Comparison of ENCODE assay signal across 9 mouse cellular contexts in genomic region chr11:120493351-120493750, GRCm38 (mm10). TPM values are rescaled to one million over a fixed set of nuclear protein-coding genes. Genes with fewer than 3 reads are reported as not detected.
A peak's percentile ranks its signal among the peaks of the same experiment; 100 is the strongest.
DNase-seq lines count a peak whose midpoint lies in the region; ATAC-seq lines count a peak whose summit lies in the region.
"Had no signal": no experiment of that assay in that cellular context is flagged by ENCODE, and none has a peak within 500 bp of the region (broad histone marks: within the 10 kb centered on the region; RNA-seq: fewer than 3 reads in every experiment).

No protein-coding gene starts in this region.

- H3K9me3 ChIP-seq in heart, embryonic 16.5 days (replicated peaks; ENCODE audit: control insufficient read depth, low read length): no peaks in the 10 kb centered on the region
- no peaks in the 10 kb centered on the region for H3K9me3 ChIP-seq in forebrain, embryonic 15.5 days
- no peaks in the 10 kb centered on the region for H3K9me3 ChIP-seq in limb, embryonic 10.5 days (replicated peaks)
- no peaks in the 10 kb centered on the region for H3K9me3 ChIP-seq in neural tube, embryonic 13.5 days

- peaks cover 27% of the 10 kb centered on the region for H3K36me3 ChIP-seq in heart, embryonic 16.5 days (ENCODE audit: control insufficient read depth, insufficient read depth)
- peaks cover 24% of the 10 kb centered on the region for H3K36me3 ChIP-seq in forebrain, embryonic 15.5 days
- H3K36me3 ChIP-seq in limb, embryonic 10.5 days: peaks cover 72% of the 10 kb centered on the region
- peaks cover 47% of the 10 kb centered on the region for H3K36me3 ChIP-seq in neural tube, embryonic 13.5 days

- ATAC-seq in heart, embryonic 16.5 days (replicated peaks; ENCODE audit: extremely low read depth, insufficient read depth, low FRiP score): no peak
- ATAC-seq in forebrain, embryonic 15.5 days (replicated peaks): no peak
- no peak for ATAC-seq in neural tube, embryonic 13.5 days (ENCODE audit: low read depth)
- ATAC-seq: inflammation-experienced regulatory T-cells, adult 6 months had no signal

- WGBS in heart, embryonic 16.5 days: 59% methylated on average over 3 of the region's 3 CpGs
- 40% methylated on average over 3 of the region's 3 CpGs for WGBS in forebrain, embryonic 15.5 days
- WGBS in limb, embryonic 10.5 days: 81% methylated on average over 3 of the region's 3 CpGs
- 59% methylated on average over 3 of the region's 3 CpGs for WGBS in neural tube, embryonic 13.5 days

- DNase-seq in heart, adult 18-20 months: no peak
- DNase-seq in limb, embryonic 10.5 days (ENCODE audit: low spot score): no peak
- no peak for DNase-seq in thymus, postnatal 14 days
- DNase-seq in right cerebral cortex, postnatal 36 days (ENCODE audit: low spot score in 2 of 2): no peak
- no peak for DNase-seq in right cerebral cortex, postnatal 10 days (ENCODE audit: low spot score in 2 of 2)

- H3K9ac ChIP-seq in heart, embryonic 16.5 days (ENCODE audit: low read length): peak overlapping the region; percentile 83
- peak overlapping the region; percentile 78; the same call in 1 of the 2 replicates for H3K9ac ChIP-seq in forebrain, embryonic 15.5 days (replicated peaks)
- H3K9ac ChIP-seq in neural tube, embryonic 13.5 days: peak overlapping the region; percentile 84

- H3K4me3 ChIP-seq in heart, embryonic 16.5 days (ENCODE audit: low read length): peak overlapping the region; percentile 83
- H3K4me3 ChIP-seq in forebrain, embryonic 15.5 days: peak overlapping the region; percentile 80
- peak overlapping the region; percentile 97 for H3K4me3 ChIP-seq in limb, embryonic 10.5 days
- peak overlapping the region; percentile 88 for H3K4me3 ChIP-seq in neural tube, embryonic 13.5 days

- peak overlapping the region; percentile 82; the same call in 1 of the 2 replicates for H3K27ac ChIP-seq in heart, embryonic 16.5 days (ENCODE audit: low read length)
- peak overlapping the region; percentile 42 for H3K27ac ChIP-seq in forebrain, embryonic 15.5 days (replicated peaks)
- H3K27ac ChIP-seq in limb, embryonic 10.5 days: peak overlapping the region; percentile 90
- H3K27ac ChIP-seq in neural tube, embryonic 13.5 days (replicated peaks): peak overlapping the region; percentile 83

- no peaks in the 10 kb centered on the region for H3K27me3 ChIP-seq in heart, embryonic 16.5 days (ENCODE audit: control insufficient read depth, insufficient read depth, low read length)
- H3K27me3 ChIP-seq in forebrain, embryonic 15.5 days: no peaks in the 10 kb centered on the region
- no peaks in the 10 kb centered on the region for H3K27me3 ChIP-seq in limb, embryonic 10.5 days (ENCODE audit: low read depth, poor library complexity, severe bottlenecking)
- no peaks in the 10 kb centered on the region for H3K27me3 ChIP-seq in neural tube, embryonic 13.5 days

- peaks cover 24% of the 10 kb centered on the region for H3K4me1 ChIP-seq in heart, embryonic 16.5 days (ENCODE audit: control insufficient read depth, insufficient read depth, low read length)
- H3K4me1 ChIP-seq in forebrain, embryonic 15.5 days: peaks cover 31% of the 10 kb centered on the region
- H3K4me1 ChIP-seq in limb, embryonic 10.5 days: peaks cover 51% of the 10 kb centered on the region
- peaks cover 39% of the 10 kb centered on the region for H3K4me1 ChIP-seq in neural tube, embryonic 13.5 days (replicated peaks)

- H3K4me2 ChIP-seq in heart, embryonic 16.5 days (ENCODE audit: low read depth, low read length): peak overlapping the region; percentile 89
- H3K4me2 ChIP-seq in forebrain, embryonic 15.5 days (replicated peaks): peak overlapping the region; percentile 97
- peak overlapping the region; percentile 87 for H3K4me2 ChIP-seq in neural tube, embryonic 13.5 days

RNA-seq across cellular contexts. Expression of gene Slc25a10, which starts 1.7 kb away (rescaled TPM):
- 39.6 and 43.9 TPM in 2 replicates for polyA plus RNA-seq in heart, embryonic 16.5 days (2015; fragmentation: Nextera tagmentation; extraction: Ambion mirVana)
- 10 to 100 TPM; 15.4 to 15.9 TPM for total RNA-seq in heart, adult 18-20 months (2021)
- polyA plus RNA-seq in forebrain, embryonic 15.5 days (2015; fragmentation: Nextera tagmentation; extraction: Ambion mirVana): 27.0 and 32.9 TPM in 2 replicates
- polyA plus RNA-seq in limb, embryonic 10.5 days (2016; fragmentation: Nextera tagmentation; extraction: Ambion mirVana): 69.0 and 71.8 TPM in 2 replicates
- 29.3 and 31.1 TPM in 2 replicates for polyA plus RNA-seq in neural tube, embryonic 13.5 days (2015; fragmentation: Nextera tagmentation; extraction: Ambion mirVana)

RNA-seq across cellular contexts. Expression of gene Mrpl12, which starts 8.9 kb away (rescaled TPM):
- 247 and 252 TPM in 2 replicates for polyA plus RNA-seq in heart, embryonic 16.5 days (2015; fragmentation: Nextera tagmentation; extraction: Ambion mirVana)
- 100 to 1,000 TPM; 245 to 267 TPM for total RNA-seq in heart, adult 18-20 months (2021)
- 111 and 113 TPM in 2 replicates for polyA plus RNA-seq in forebrain, embryonic 15.5 days (2015; fragmentation: Nextera tagmentation; extraction: Ambion mirVana)
- polyA plus RNA-seq in limb, embryonic 10.5 days (2016; fragmentation: Nextera tagmentation; extraction: Ambion mirVana): 187 and 250 TPM in 2 replicates
- polyA plus RNA-seq in neural tube, embryonic 13.5 days (2015; fragmentation: Nextera tagmentation; extraction: Ambion mirVana): 123 and 124 TPM in 2 replicates

RNA-seq across cellular contexts. Expression of gene Arl16, which starts 25.9 kb away (rescaled TPM):
- 33.6 and 34.2 TPM in 2 replicates for polyA plus RNA-seq in heart, embryonic 16.5 days (2015; fragmentation: Nextera tagmentation; extraction: Ambion mirVana)
- total RNA-seq in heart, adult 18-20 months (2021): 10 to 100 TPM; 10.1 to 12.0 TPM
- polyA plus RNA-seq in forebrain, embryonic 15.5 days (2015; fragmentation: Nextera tagmentation; extraction: Ambion mirVana): 49.1 and 50.8 TPM in 2 replicates
- 54.2 and 65.6 TPM in 2 replicates for polyA plus RNA-seq in limb, embryonic 10.5 days (2016; fragmentation: Nextera tagmentation; extraction: Ambion mirVana)
- polyA plus RNA-seq in neural tube, embryonic 13.5 days (2015; fragmentation: Nextera tagmentation; extraction: Ambion mirVana): 64.8 and 70.8 TPM in 2 replicates

RNA-seq across cellular contexts. Expression of gene Ccdc137, which starts 35.4 kb away (rescaled TPM):
- polyA plus RNA-seq in heart, embryonic 16.5 days (2015; fragmentation: Nextera tagmentation; extraction: Ambion mirVana): 25.4 and 27.4 TPM in 2 replicates
- total RNA-seq in heart, adult 18-20 months (2021): 1 to 10 TPM; 6.0 to 7.3 TPM
- 25.2 and 29.9 TPM in 2 replicates for polyA plus RNA-seq in forebrain, embryonic 15.5 days (2015; fragmentation: Nextera tagmentation; extraction: Ambion mirVana)
- 48.9 and 56.7 TPM in 2 replicates for polyA plus RNA-seq in limb, embryonic 10.5 days (2016; fragmentation: Nextera tagmentation; extraction: Ambion mirVana)
- 26.3 and 26.9 TPM in 2 replicates for polyA plus RNA-seq in neural tube, embryonic 13.5 days (2015; fragmentation: Nextera tagmentation; extraction: Ambion mirVana)

RNA-seq across cellular contexts. Expression of gene Oxld1, which starts 35.5 kb away (rescaled TPM):
- polyA plus RNA-seq in heart, embryonic 16.5 days (2015; fragmentation: Nextera tagmentation; extraction: Ambion mirVana): 23.2 and 23.5 TPM in 2 replicates
- 10 to 100 TPM; 58.1 to 70.3 TPM for total RNA-seq in heart, adult 18-20 months (2021)
- 11.1 and 12.0 TPM in 2 replicates for polyA plus RNA-seq in forebrain, embryonic 15.5 days (2015; fragmentation: Nextera tagmentation; extraction: Ambion mirVana)
- polyA plus RNA-seq in limb, embryonic 10.5 days (2016; fragmentation: Nextera tagmentation; extraction: Ambion mirVana): 9.7 and 10.5 TPM in 2 replicates
- 8.5 and 10.4 TPM in 2 replicates for polyA plus RNA-seq in neural tube, embryonic 13.5 days (2015; fragmentation: Nextera tagmentation; extraction: Ambion mirVana)
